Mouse (Mus musculus) olfactory bulb, adult 2 months (tissue): ENCODE results near the gene Armc7.

ENCODE experiments used
- CTCF ChIP-seq: fragments of 200-500 bp; IDR thresholded peaks from 2 replicates; pipeline ENCODE4 v1.5.1; 2012; ENCODE audit warnings: low read depth, mild to moderate bottlenecking, low read length, moderate library complexity; ENCODE audit not compliant: insufficient read depth
- POLR2A ChIP-seq: fragments of 200-500 bp; IDR thresholded peaks from 2 replicates; pipeline ENCODE4 v1.6.1; 2012; ENCODE audit warnings: mild to moderate bottlenecking, low read depth, low read length, moderate library complexity; ENCODE audit not compliant: insufficient read depth

DNA sequence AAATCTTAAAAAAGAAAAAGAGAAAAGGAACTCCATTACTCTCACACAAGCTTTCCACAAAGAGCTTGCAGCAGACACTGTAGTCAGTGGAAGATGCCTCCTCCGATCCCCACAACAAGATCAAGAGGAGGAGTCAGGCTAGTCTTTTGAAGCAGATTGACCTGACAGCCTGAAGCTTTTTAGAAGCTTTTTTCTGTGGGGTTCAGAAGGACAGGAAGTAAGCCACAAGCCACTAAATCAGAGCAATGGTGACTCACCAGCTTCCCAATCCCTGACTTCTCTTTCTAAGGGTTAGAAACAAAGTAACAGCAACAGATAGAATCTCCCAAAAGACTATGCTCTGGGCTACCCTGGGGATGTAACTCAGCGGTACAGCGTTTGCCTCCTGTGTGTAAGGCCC, 36.1 kb upstream of the Armc7 start:
- TF ChIP-seq POLR2A (no peak), CTCF (no peak)
